Mouse (Mus musculus) CH12.LX (cell line): Measurements from ENCODE around the gene 1700022I11Rik. TPM values are rescaled to one million over a fixed set of nuclear protein-coding genes. Genes with fewer than 3 reads are reported as not detected.

ENCODE experiments used
- DNase-seq: peaks from one replicate; pipeline ENCODE4 v3.0.0-alpha.2; 2013; ENCODE audit errors: extremely low read depth
- H3K27ac ChIP-seq: 2 replicates; pipeline ENCODE4 v1.5.1; 2012; ENCODE audit warnings: low read depth, mild to moderate bottlenecking, control low read depth, moderate library complexity; ENCODE audit not compliant: insufficient read depth
- H3K27me3 ChIP-seq: replicated peaks from 2 replicates; pipeline ENCODE3; 2012; ENCODE audit warnings: inconsistent platforms
- H3K36me3 ChIP-seq, 2 experiments: replicated peaks in 1 of 2; 2 replicates each; pipeline versions ENCODE3 to v1.6.1; 2012; ENCODE audit warnings: inconsistent platforms in 1 of 2, low read length in 1 of 2, mild to moderate bottlenecking in 1 of 2, mixed read lengths in 1 of 2, moderate library complexity in 1 of 2; ENCODE audit not compliant: control insufficient read depth in 1 of 2, insufficient read depth in 1 of 2
- H3K4me1 ChIP-seq, 2 experiments: 2 replicates each; pipeline ENCODE4 v1.6.1; 2012; ENCODE audit warnings: inconsistent platforms in 1 of 2, moderate library complexity in 1 of 2; ENCODE audit not compliant: insufficient read depth in 2 of 2, control insufficient read depth in 1 of 2
- H3K4me2 ChIP-seq: 2 replicates; pipeline ENCODE4 v1.6.1; 2012; ENCODE audit warnings: low read depth, mild to moderate bottlenecking, control low read depth; ENCODE audit not compliant: poor library complexity, insufficient read depth, severe bottlenecking
- H3K4me3 ChIP-seq, 3 experiments: fragments of 150-350 bp in 1 of 3; sonication (generic) in 1 of 3; replicated peaks in 1 of 3; 2 replicates each; pipeline versions ENCODE3 to v1.5.1; 2011 to 2012; ENCODE audit warnings: low read depth in 2 of 3, low read length in 2 of 3, mild to moderate bottlenecking in 2 of 3, moderate library complexity in 2 of 3, control low read depth in 1 of 3, improper control_type of control experiment in 1 of 3, inconsistent platforms in 1 of 3, mixed read lengths in 1 of 3; ENCODE audit not compliant: poor library complexity in 1 of 3
- H3K79me2 ChIP-seq: replicated peaks from 2 replicates; pipeline ENCODE4 v1.6.1; 2012; ENCODE audit warnings: mild to moderate bottlenecking, moderate library complexity; ENCODE audit not compliant: control insufficient read depth, poor library complexity, insufficient read depth, severe bottlenecking; ENCODE audit errors: extremely low read depth
- H3K9ac ChIP-seq: 2 replicates; pipeline ENCODE4 v1.6.1; 2012; ENCODE audit warnings: low read depth, mild to moderate bottlenecking, control low read depth, moderate library complexity; ENCODE audit not compliant: insufficient read depth
- H3K9me3 ChIP-seq: replicated peaks from 2 replicates; pipeline ENCODE3; 2012; ENCODE audit warnings: low read length, inconsistent platforms, mixed read lengths
- BHLHE40 ChIP-seq: IDR thresholded peaks from 2 replicates; pipeline ENCODE4 v1.6.1; 2011; ENCODE audit warnings: mild to moderate bottlenecking, low read depth, low read length, improper control_type of control experiment
- CHD1 ChIP-seq: IDR thresholded peaks from 2 replicates; pipeline ENCODE4 v1.6.1; 2012; ENCODE audit warnings: low read depth, low read length, improper control_type of control experiment, inconsistent platforms
- CHD2 ChIP-seq: IDR thresholded peaks from 2 replicates; pipeline ENCODE4 v1.6.1; 2011; ENCODE audit warnings: low read length, improper control_type of control experiment
- CTCF ChIP-seq, 2 experiments: IDR thresholded peaks in 1 of 2; conservative IDR thresholded peaks in 1 of 2; 2 replicates each; pipeline ENCODE4 v1.5.1; 2011 to 2012; ENCODE audit warnings: low read depth in 2 of 2, low read length in 2 of 2, improper control_type of control experiment in 1 of 2, inconsistent platforms in 1 of 2, mild to moderate bottlenecking in 1 of 2, moderate library complexity in 1 of 2
- E2F4 ChIP-seq: IDR thresholded peaks from 2 replicates; pipeline ENCODE4 v1.6.1; 2011; ENCODE audit warnings: low read depth, low read length, improper control_type of control experiment; ENCODE audit not compliant: insufficient replicate concordance
- ELF1 ChIP-seq: IDR thresholded peaks from 2 replicates; pipeline ENCODE4 v1.6.1; 2014; ENCODE audit warnings: low read depth, mild to moderate bottlenecking, inconsistent platforms, low read length, improper control_type of control experiment
- EP300 ChIP-seq: IDR thresholded peaks from 2 replicates; pipeline ENCODE4 v1.6.1; 2011; ENCODE audit warnings: low read length, improper control_type of control experiment
- ETS1 ChIP-seq: conservative IDR thresholded peaks from 2 replicates; pipeline ENCODE4 v1.6.1; 2012; ENCODE audit warnings: low read depth, mild to moderate bottlenecking, inconsistent platforms, low read length, improper control_type of control experiment, moderate library complexity
- GABPA ChIP-seq: IDR thresholded peaks from 2 replicates; pipeline ENCODE4 v1.6.1; 2012; ENCODE audit warnings: low read depth, low read length, improper control_type of control experiment, inconsistent platforms; ENCODE audit not compliant: insufficient replicate concordance
- HCFC1 ChIP-seq: IDR thresholded peaks from 2 replicates; pipeline ENCODE4 v1.6.1; 2012; ENCODE audit warnings: low read depth, mild to moderate bottlenecking, inconsistent platforms, low read length, improper control_type of control experiment
- IRF4 ChIP-seq: IDR thresholded peaks from 2 replicates; pipeline ENCODE4 v1.6.1; 2014; ENCODE audit warnings: low read depth, mild to moderate bottlenecking, inconsistent platforms, low read length, improper control_type of control experiment
- JUN ChIP-seq: IDR thresholded peaks from 2 replicates; pipeline ENCODE4 v1.6.1; 2011; ENCODE audit warnings: low read depth, mild to moderate bottlenecking, low read length, improper control_type of control experiment, moderate library complexity; ENCODE audit not compliant: insufficient read depth
- JUND ChIP-seq: conservative IDR thresholded peaks from 2 replicates; pipeline ENCODE4 v1.6.1; 2011; ENCODE audit warnings: low read depth, low read length, improper control_type of control experiment
- KAT2A ChIP-seq: IDR thresholded peaks from 2 replicates; pipeline ENCODE4 v1.6.1; 2012; ENCODE audit warnings: low read length, improper control_type of control experiment, inconsistent platforms; ENCODE audit not compliant: insufficient replicate concordance
- MAFK ChIP-seq: IDR thresholded peaks from 2 replicates; pipeline ENCODE4 v1.6.1; 2011; ENCODE audit warnings: low read length, improper control_type of control experiment; ENCODE audit not compliant: insufficient replicate concordance
- MAX ChIP-seq: IDR thresholded peaks from 2 replicates; pipeline ENCODE4 v1.6.1; 2011; ENCODE audit warnings: low read length, improper control_type of control experiment
- MAZ ChIP-seq: IDR thresholded peaks from 2 replicates; pipeline ENCODE4 v1.6.1; 2012; ENCODE audit warnings: low read depth, mild to moderate bottlenecking, inconsistent platforms, low read length, improper control_type of control experiment, moderate library complexity
- MEF2A ChIP-seq: IDR thresholded peaks from 2 replicates; pipeline ENCODE4 v1.6.1; 2014; ENCODE audit warnings: low read depth, mild to moderate bottlenecking, inconsistent platforms, low read length, improper control_type of control experiment, borderline replicate concordance
- MXI1 ChIP-seq: IDR thresholded peaks from 2 replicates; pipeline ENCODE4 v1.6.1; 2011; ENCODE audit warnings: mild to moderate bottlenecking, low read depth, low read length, improper control_type of control experiment
- MYC ChIP-seq: IDR thresholded peaks from 2 replicates; pipeline ENCODE4 v1.6.1; 2011; ENCODE audit warnings: low read depth, mild to moderate bottlenecking, improper control_type of control experiment, low read length
- NELFE ChIP-seq: IDR thresholded peaks from 2 replicates; pipeline ENCODE4 v1.6.1; 2011; ENCODE audit warnings: low read depth, low read length, improper control_type of control experiment
- NRF1 ChIP-seq: IDR thresholded peaks from 2 replicates; pipeline ENCODE4 v1.6.1; 2014; ENCODE audit warnings: low read depth, mild to moderate bottlenecking, inconsistent platforms, low read length, improper control_type of control experiment, moderate library complexity
- PAX5 ChIP-seq: IDR thresholded peaks from 2 replicates; pipeline ENCODE4 v1.6.1; 2012; ENCODE audit warnings: low read length, inconsistent platforms, mixed read lengths
- POLR2A ChIP-seq: IDR thresholded peaks from 2 replicates; pipeline ENCODE4 v1.6.1; 2011; ENCODE audit warnings: low read depth, mild to moderate bottlenecking, improper control_type of control experiment, low read length
- POLR2AphosphoS2 ChIP-seq: IDR thresholded peaks from 2 replicates; pipeline ENCODE4 v1.6.1; 2011; ENCODE audit warnings: low read depth, low read length, improper control_type of control experiment
- RAD21 ChIP-seq: IDR thresholded peaks from 2 replicates; pipeline ENCODE4 v1.6.1; 2011; ENCODE audit warnings: low read depth, mild to moderate bottlenecking, low read length, improper control_type of control experiment, moderate library complexity
- RCOR1 ChIP-seq: conservative IDR thresholded peaks from 2 replicates; pipeline ENCODE4 v1.6.1; 2012; ENCODE audit warnings: low read depth, mild to moderate bottlenecking, inconsistent platforms, low read length, improper control_type of control experiment
- SIN3A ChIP-seq: IDR thresholded peaks from 2 replicates; pipeline ENCODE4 v1.6.1; 2012; ENCODE audit warnings: low read length, improper control_type of control experiment, inconsistent platforms
- SMC3 ChIP-seq: IDR thresholded peaks from 2 replicates; pipeline ENCODE4 v1.6.1; 2011; ENCODE audit warnings: low read depth, low read length, improper control_type of control experiment
- TBP ChIP-seq: conservative IDR thresholded peaks from 2 replicates; pipeline ENCODE4 v1.6.1; 2011; ENCODE audit warnings: low read depth, low read length, improper control_type of control experiment
- TCF12 ChIP-seq: IDR thresholded peaks from 2 replicates; pipeline ENCODE4 v1.6.1; 2014; ENCODE audit warnings: low read depth, mild to moderate bottlenecking, inconsistent platforms, low read length, improper control_type of control experiment
- UBTF ChIP-seq: IDR thresholded peaks from 2 replicates; pipeline ENCODE4 v1.6.1; 2012; ENCODE audit warnings: low read depth, mild to moderate bottlenecking, inconsistent platforms, low read length, improper control_type of control experiment, moderate library complexity
- USF1 ChIP-seq: IDR thresholded peaks from 2 replicates; pipeline ENCODE4 v1.6.1; 2014; ENCODE audit warnings: low read depth, mild to moderate bottlenecking, inconsistent platforms, low read length, improper control_type of control experiment
- USF2 ChIP-seq: conservative IDR thresholded peaks from 2 replicates; pipeline ENCODE4 v1.6.1; 2011; ENCODE audit warnings: low read depth, low read length, improper control_type of control experiment
- ZC3H11A ChIP-seq: IDR thresholded peaks from 2 replicates; pipeline ENCODE4 v1.6.1; 2012; ENCODE audit warnings: low read depth, mild to moderate bottlenecking, inconsistent platforms, low read length, improper control_type of control experiment
- ZKSCAN1 ChIP-seq: IDR thresholded peaks from 2 replicates; pipeline ENCODE4 v1.6.1; 2012; ENCODE audit warnings: low read depth, inconsistent platforms, low read length, improper control_type of control experiment, borderline replicate concordance
- ZMIZ1 ChIP-seq: IDR thresholded peaks from 2 replicates; pipeline ENCODE4 v1.6.1; 2012; ENCODE audit warnings: low read depth, mild to moderate bottlenecking, inconsistent platforms, low read length, improper control_type of control experiment
- ZNF384 ChIP-seq: IDR thresholded peaks from 2 replicates; pipeline ENCODE4 v1.6.1; 2012; ENCODE audit warnings: low read depth, low read length, improper control_type of control experiment, inconsistent platforms
- dilution Hi-C: fragments of 300-500 bp; cut with MboI; formaldehyde crosslinking; loops from 2 replicates; pipeline ENCODE4 v1.14.3; 2020; ENCODE audit warnings: low sequenced_read_pairs; ENCODE audit not compliant: extremely low pct_unique_long_range_greater_than_20kb, extremely low pct_ligation_motif_present
- in situ Hi-C: fragments of 300-500 bp; cut with MboI; formaldehyde crosslinking; loops from 3 replicates; pipeline ENCODE4 v1.14.3; 2019; ENCODE audit warnings: low sequenced_read_pairs, low pct_ligation_motif_present, low pct_unique_long_range_greater_than_20kb, mixed read lengths
- polyA plus RNA-seq: library from polyadenylated mRNA; unstranded; fragments of >175 nt; gene quantifications from 2 replicates; pipeline ENCODE4 v1.2.1, GENCODE M21; 2012; ENCODE audit warnings: low read depth; ENCODE audit not compliant: insufficient read length
- total RNA-seq, 2 experiments: library from RNA; depleted of rRNA; stranded (reverse); fragments of 300-350 nt in 1 of 2; fragments of >200 nt in 1 of 2; gene quantifications; 2 replicates each; pipeline ENCODE4 v1.2.3; 2012 to 2014

The 1700022I11Rik gene
- total and polyA plus RNA-seq, 3 experiments: 0.24 to 0.55 TPM; not detected in 1

- dilution Hi-C loops (no loop called here), in situ Hi-C loops (loop anchor here (25.0 kb wide), 1 partner anchor 552 kb away; the partner anchor contains the start of genes Creb3 and Tln1)
- TF ChIP-seq BHLHE40: no peak
- peak; percentile 91 for TF ChIP-seq HCFC1
- TF ChIP-seq TBP: peak; percentile 43; the same call in 1 of the 2 replicates
- no peak for TF ChIP-seq UBTF
- no peak for TF ChIP-seq CTCF (conservative IDR thresholded peaks at IDR 0.05 in 1 of 2, IDR thresholded peaks at IDR 0.05 in 1 of 2; ENCODE audit: low read depth in 2 of 2, low read length in 2 of 2)
- TF ChIP-seq ZMIZ1: peak; percentile 85
- no peak for TF ChIP-seq USF2
- 0 out of 2 replicates have a peak, but pooled peaks have one; percentile 78 for TF ChIP-seq KAT2A
- no peak for TF ChIP-seq USF1
- no peak for TF ChIP-seq JUND
- TF ChIP-seq RCOR1: no peak
- TF ChIP-seq RAD21: no peak
- no peak for TF ChIP-seq MEF2A
- peak; percentile 58; the same call in 1 of the 2 replicates for TF ChIP-seq MAZ
- TF ChIP-seq CHD2: peak; percentile 91
- TF ChIP-seq ELF1: peak; percentile 92
- peak; percentile 35 for TF ChIP-seq MXI1
- no peak for TF ChIP-seq MAFK
- TF ChIP-seq SIN3A: peak; percentile 83
- peak; percentile 5; the same call in 1 of the 2 replicates for TF ChIP-seq GABPA
- TF ChIP-seq MAX: peak; percentile 68
- no peak for TF ChIP-seq ZC3H11A
- TF ChIP-seq JUN: no peak
- TF ChIP-seq TCF12: peak; percentile 31; the same call in 1 of the 2 replicates
- peak; percentile 62; the same call in 1 of the 2 replicates for TF ChIP-seq NELFE
- TF ChIP-seq POLR2AphosphoS2: no peak
- TF ChIP-seq ZKSCAN1: no peak
- TF ChIP-seq IRF4: peak; percentile 26; the same call in 1 of the 2 replicates
- TF ChIP-seq NRF1: 0 out of 2 replicates have a peak, but pooled peaks have one; percentile 12
- no peak for TF ChIP-seq SMC3
- peak; percentile 64 for TF ChIP-seq POLR2A
- TF ChIP-seq ZNF384: no peak
- TF ChIP-seq PAX5: no peak
- no peak for TF ChIP-seq CHD1
- no peak for TF ChIP-seq E2F4
- no peak for TF ChIP-seq EP300
- TF ChIP-seq MYC: peak; percentile 63; the same call in 1 of the 2 replicates
- no peak for TF ChIP-seq ETS1
Measured at GRCm38 (mm10) chr4:43010161-43011038, 41.0 kb downstream of the 1700022I11Rik start, which contains the start of gene Fancg. Gene Fancg, minus strand, starts transcription at chr4:43010506.

More at GRCm38 (mm10) chr4:43010161-43011038, 41.0 kb downstream of the 1700022I11Rik start, which contains the start of gene Fancg:
- Histone ChIP-seq H3K9me3 (no peaks in the 10 kb centered on the region), H3K4me1 (peaks cover 7 to 12% of the 10 kb centered on the region in 2 experiments; a peak in 3 of 4 replicates), H3K4me2 (peak within 1 kb of the TSS; percentile 75), H3K27ac (no peak within 1 kb of the TSS), H3K4me3 (peak within 1 kb of the TSS; percentile 70 to 95 (median 72)), H3K27me3 (no peaks in the 10 kb centered on the region), H3K9ac (peak within 1 kb of the TSS; percentile 64), H3K36me3 (peaks cover 13 to 30% of the 10 kb centered on the region in 2 experiments), H3K79me2 (no peaks in the 10 kb centered on the region)
- peak; percentile 77 for DNase-seq
